Mouse (Mus musculus) myocyte (in vitro differentiated cells): Measurements from ENCODE around the gene Sun2. TPM values are rescaled to one million over a fixed set of nuclear protein-coding genes. Genes with fewer than 3 reads are reported as not detected.

ENCODE experiments used
- H3K27me3 ChIP-seq: one replicate; pipeline ENCODE4 v1.6.1; 2011; ENCODE audit not compliant: control insufficient read depth, insufficient read depth, insufficient read length
- H3K36me3 ChIP-seq: one replicate; pipeline ENCODE4 v1.6.1; 2011; ENCODE audit not compliant: control insufficient read depth, insufficient read depth
- H3K4me2 ChIP-seq: one replicate; pipeline ENCODE4 v1.6.1; 2011; ENCODE audit warnings: low read depth, control low read depth
- H3K4me3 ChIP-seq: one replicate; pipeline ENCODE4 v1.5.1; 2011; ENCODE audit warnings: mild to moderate bottlenecking, control low read depth, moderate library complexity
- H3K79me2 ChIP-seq: one replicate; pipeline ENCODE4 v1.6.1; 2011; ENCODE audit not compliant: control insufficient read depth, insufficient read depth
- H3ac ChIP-seq: one replicate; pipeline ENCODE4 v1.6.1; 2011; ENCODE audit not compliant: control insufficient read depth, insufficient read length
- CEBPB ChIP-seq: IDR thresholded peaks from 2 replicates; pipeline ENCODE4 v1.6.1; 2011; ENCODE audit warnings: mild to moderate bottlenecking, moderate library complexity; ENCODE audit not compliant: poor library complexity, insufficient read depth, severe bottlenecking
- E2F4 ChIP-seq: IDR thresholded peaks from one replicate; pipeline ENCODE4 v1.6.1; 2011; ENCODE audit warnings: mild to moderate bottlenecking, control low read depth, moderate library complexity; ENCODE audit not compliant: insufficient read depth
- MAX ChIP-seq: IDR thresholded peaks from one replicate; pipeline ENCODE4 v1.6.1; 2011; ENCODE audit warnings: low read depth, mild to moderate bottlenecking, control low read depth
- MYOD1 ChIP-seq, 3 experiments: IDR thresholded peaks; one replicate each; pipeline ENCODE4 v1.6.1; 2011; ENCODE audit warnings: control low read depth in 2 of 3, low read depth in 2 of 3, mild to moderate bottlenecking in 2 of 3, moderate library complexity in 1 of 3; ENCODE audit not compliant: insufficient read length in 2 of 3, control insufficient read depth in 1 of 3
- MYOG ChIP-seq, 3 experiments: IDR thresholded peaks; one replicate each; pipeline ENCODE4 v1.6.1; 2011; ENCODE audit warnings: control low read depth in 2 of 3, low read depth in 2 of 3, mild to moderate bottlenecking in 2 of 3; ENCODE audit not compliant: insufficient read length in 2 of 3, control insufficient read depth in 1 of 3, insufficient read depth in 1 of 3
- POLR2A ChIP-seq: IDR thresholded peaks from one replicate; pipeline ENCODE4 v1.6.1; 2011; ENCODE audit warnings: low read depth, mild to moderate bottlenecking, control low read depth, moderate library complexity; ENCODE audit not compliant: insufficient read length
- POLR2AphosphoS2 ChIP-seq: IDR thresholded peaks from one replicate; pipeline ENCODE4 v1.6.1; 2011; ENCODE audit warnings: low read depth, control low read depth; ENCODE audit not compliant: insufficient read length
- REST ChIP-seq: IDR thresholded peaks from one replicate; pipeline ENCODE4 v1.6.1; 2011; ENCODE audit warnings: mild to moderate bottlenecking, control low read depth, moderate library complexity; ENCODE audit not compliant: insufficient read depth, insufficient read length
- SRF ChIP-seq: IDR thresholded peaks from one replicate; pipeline ENCODE4 v1.6.1; 2011; ENCODE audit warnings: low read depth; ENCODE audit not compliant: control insufficient read depth, insufficient read length
- TCF12 ChIP-seq: IDR thresholded peaks from one replicate; pipeline ENCODE4 v1.6.1; 2011; ENCODE audit warnings: mild to moderate bottlenecking, control low read depth; ENCODE audit not compliant: poor library complexity, insufficient read depth, severe bottlenecking
- TCF3 ChIP-seq: IDR thresholded peaks from one replicate; pipeline ENCODE4 v1.6.1; 2011; ENCODE audit warnings: low read depth, control low read depth; ENCODE audit not compliant: insufficient read length
- USF1 ChIP-seq: IDR thresholded peaks from one replicate; pipeline ENCODE4 v1.6.1; 2011; ENCODE audit warnings: low read depth, mild to moderate bottlenecking, control low read depth, moderate library complexity
- polyA plus RNA-seq: library from polyadenylated mRNA; unstranded; fragments of >200 nt; fragmentation: generic; extraction: Trizol; gene quantifications from one replicate; pipeline ENCODE4 v1.2.1, GENCODE M21; 2012; ENCODE audit warnings: missing spikeins

The Sun2 gene
- polyA plus RNA-seq, 1 experiment, result 78.0 TPM

- Histone ChIP-seq H3ac (no peak overlapping the region), H3K4me2 (no peak overlapping the region), H3K4me3 (no peak overlapping the region), H3K36me3 (peaks cover 11% of the 10 kb centered on the region), H3K27me3 (no peaks in the 10 kb centered on the region), H3K79me2 (peaks cover 61% of the 10 kb centered on the region)
- TF ChIP-seq TCF3 (no peak), REST (no peak), MAX (no peak), SRF (no peak), TCF12 (no peak), MYOD1 (IDR thresholded peaks at IDR 0.05; ENCODE audit: control insufficient read depth in 1 of 3, insufficient read length in 2 of 3, low read depth in 2 of 3) (no peak), USF1 (no peak), CEBPB (no peak), POLR2AphosphoS2 (no peak)
Observed at GRCm38 (mm10) chr15:79697011-79697410, 45.3 kb downstream of the Sun2 start.

DNA sequence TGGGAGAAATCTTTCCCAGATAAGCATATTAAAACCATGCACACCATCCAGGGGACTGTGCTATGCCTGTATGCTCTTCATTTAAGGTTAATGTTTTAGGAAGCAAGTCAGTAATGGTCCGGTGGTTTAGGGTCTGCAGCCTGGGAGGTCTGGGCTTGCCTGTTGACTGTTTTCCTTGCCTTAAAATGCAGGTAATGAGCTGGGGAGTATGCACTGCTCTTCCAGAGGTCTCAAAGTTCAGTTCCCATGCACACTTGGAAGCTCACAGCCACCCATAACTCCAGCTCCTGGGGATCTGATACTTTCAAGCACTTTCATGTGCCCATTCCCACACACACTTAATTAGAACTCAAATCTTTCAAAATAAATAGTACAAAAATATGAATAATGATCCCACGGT lies 45.8 kb downstream of the Sun2 start:
- H3K36me3 ChIP-seq, result peaks cover 11% of the 10 kb centered on the region
- H3K4me2 ChIP-seq, result no peak overlapping the region
- TF ChIP-seq MAX (no peak), TCF12 (no peak), REST (no peak), POLR2AphosphoS2 (no peak)
- H3K4me3 ChIP-seq, result no peak overlapping the region
- peaks cover 66% of the 10 kb centered on the region for H3K79me2 ChIP-seq
- no peak overlapping the region for H3ac ChIP-seq
- H3K27me3 ChIP-seq, result no peaks in the 10 kb centered on the region

DNA sequence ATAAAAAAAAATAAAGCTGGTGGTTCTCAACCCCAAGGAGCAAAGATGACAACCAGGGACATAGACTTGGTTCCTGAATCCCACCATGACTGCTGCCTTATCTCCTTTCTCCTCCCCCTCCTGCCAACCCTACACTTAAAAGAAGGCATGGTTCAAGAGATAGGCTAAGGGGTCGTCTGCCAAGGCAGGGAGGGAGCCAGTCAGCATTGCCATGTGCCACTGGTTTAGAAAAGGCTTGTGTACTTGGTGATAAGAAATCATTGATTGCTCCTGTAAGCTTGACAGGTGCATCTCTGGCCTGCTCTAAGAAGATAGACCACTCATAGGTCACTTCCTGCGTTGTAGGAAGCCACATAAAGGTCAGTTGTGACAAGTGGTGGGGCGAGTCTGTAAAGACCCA lies 46.8 kb downstream of the Sun2 start:
- H3K4me3 ChIP-seq, result no peak overlapping the region
- TF ChIP-seq CEBPB, result no peak
- TF ChIP-seq USF1, result no peak
- TF ChIP-seq E2F4, result no peak
- TF ChIP-seq MYOD1 (IDR thresholded peaks at IDR 0.05; ENCODE audit: control insufficient read depth in 1 of 3, insufficient read length in 2 of 3, low read depth in 2 of 3), result no peak
- TF ChIP-seq TCF12, result no peak
- TF ChIP-seq POLR2A, result no peak
- TF ChIP-seq MAX, result no peak
- no peak for TF ChIP-seq MYOG (IDR thresholded peaks at IDR 0.05; ENCODE audit: control insufficient read depth in 1 of 3, insufficient read depth in 1 of 3, insufficient read length in 2 of 3, low read depth in 2 of 3)
- TF ChIP-seq REST, result no peak
- no peak for TF ChIP-seq POLR2AphosphoS2
- TF ChIP-seq TCF3, result no peak
- TF ChIP-seq SRF, result no peak
- H3K27me3 ChIP-seq, result no peaks in the 10 kb centered on the region
- no peak overlapping the region for H3K4me2 ChIP-seq
- peaks cover 69% of the 10 kb centered on the region for H3K79me2 ChIP-seq
- H3K36me3 ChIP-seq, result peaks cover 11% of the 10 kb centered on the region
- H3ac ChIP-seq, result no peak overlapping the region

GRCm38 (mm10) chr15:79694512-79694911 lies 47.8 kb downstream of the Sun2 start:
- no peak overlapping the region for H3K4me2 ChIP-seq
- peaks cover 10% of the 10 kb centered on the region for H3K36me3 ChIP-seq
- TF ChIP-seq REST, result no peak
- TF ChIP-seq MYOD1 (IDR thresholded peaks at IDR 0.05; ENCODE audit: control insufficient read depth in 1 of 3, insufficient read length in 2 of 3, low read depth in 2 of 3), result no peak
- TF ChIP-seq TCF3, result no peak
- TF ChIP-seq POLR2A, result no peak
- TF ChIP-seq SRF, result no peak
- TF ChIP-seq TCF12, result no peak
- TF ChIP-seq E2F4, result no peak
- no peak for TF ChIP-seq MYOG (IDR thresholded peaks at IDR 0.05; ENCODE audit: control insufficient read depth in 1 of 3, insufficient read depth in 1 of 3, insufficient read length in 2 of 3, low read depth in 2 of 3)
- TF ChIP-seq MAX, result no peak
- TF ChIP-seq USF1, result no peak
- TF ChIP-seq POLR2AphosphoS2, result no peak
- no peak for TF ChIP-seq CEBPB
- H3K79me2 ChIP-seq, result peaks cover 69% of the 10 kb centered on the region
- no peak overlapping the region for H3ac ChIP-seq
- no peak overlapping the region for H3K4me3 ChIP-seq
- H3K27me3 ChIP-seq, result no peaks in the 10 kb centered on the region

- TF ChIP-seq TCF3 (no peak), REST (no peak), CEBPB (no peak), POLR2AphosphoS2 (no peak), USF1 (no peak), MYOG (IDR thresholded peaks at IDR 0.05; ENCODE audit: control insufficient read depth in 1 of 3, insufficient read depth in 1 of 3, insufficient read length in 2 of 3, low read depth in 2 of 3) (no peak), MYOD1 (IDR thresholded peaks at IDR 0.05; ENCODE audit: control insufficient read depth in 1 of 3, insufficient read length in 2 of 3, low read depth in 2 of 3) (no peak), TCF12 (no peak), POLR2A (no peak), MAX (no peak), E2F4 (no peak)
- Histone ChIP-seq H3K4me2 (no peak overlapping the region), H3K79me2 (peaks cover 64% of the 10 kb centered on the region), H3ac (no peak overlapping the region), H3K27me3 (no peaks in the 10 kb centered on the region), H3K4me3 (no peak overlapping the region), H3K36me3 (peaks cover 4% of the 10 kb centered on the region)
Observed at GRCm38 (mm10) chr15:79693740-79694139, 48.6 kb downstream of the Sun2 start.

- TF ChIP-seq MAX (no peak), MYOD1 (IDR thresholded peaks at IDR 0.05; ENCODE audit: control insufficient read depth in 1 of 3, insufficient read length in 2 of 3, low read depth in 2 of 3) (no peak)
- peaks cover 4% of the 10 kb centered on the region for H3K36me3 ChIP-seq
- H3K27me3 ChIP-seq, result no peaks in the 10 kb centered on the region
- peaks cover 61% of the 10 kb centered on the region for H3K79me2 ChIP-seq
- peak overlapping the region; percentile 90 for H3K4me2 ChIP-seq
- no peak overlapping the region for H3ac ChIP-seq
- H3K4me3 ChIP-seq, result peak overlapping the region; percentile 46
Observed at GRCm38 (mm10) chr15:79692334-79692733, 50.0 kb downstream of the Sun2 start.
